ENCODE assay signal across 23 mouse cellular contexts in the genomic region with DNA sequence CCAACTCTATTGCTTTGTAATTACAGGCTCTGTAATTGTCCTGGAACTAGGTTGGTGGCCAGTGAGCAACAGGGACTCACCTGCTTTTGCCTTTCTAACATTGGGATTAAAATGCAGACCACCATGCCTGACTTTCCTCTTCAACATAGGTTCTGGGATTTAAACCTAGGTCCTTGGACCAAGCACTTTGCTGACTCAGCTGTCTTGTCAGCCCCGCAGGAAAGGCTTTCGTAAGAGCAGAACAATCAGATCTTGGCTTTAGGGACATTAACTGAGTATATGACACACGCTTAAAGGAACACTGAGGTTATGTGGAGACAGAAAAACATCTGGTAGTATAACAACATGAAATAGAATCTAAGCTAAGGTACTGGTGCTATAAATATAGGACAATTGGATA. TPM values are rescaled to one million over a fixed set of nuclear protein-coding genes. Genes with fewer than 3 reads are reported as not detected.
A peak's percentile ranks its signal among the peaks of the same experiment; 100 is the strongest.
DNase-seq lines count a peak whose midpoint lies in the region; TF ChIP-seq lines count a peak whose summit lies in the region.
"Had no signal": no experiment of that assay in that cellular context is flagged by ENCODE, and none has a peak within 500 bp of the region (broad histone marks: within the 10 kb centered on the region; RNA-seq: fewer than 3 reads in every experiment).

No protein-coding gene starts in this region.

- TF ChIP-seq RAD21 in CH12.LX (IDR thresholded peaks at IDR 0.05; ENCODE audit: low read depth, low read length) (no peak), MEL (IDR thresholded peaks at IDR 0.05; ENCODE audit: low read depth, low read length) (no peak)

- DNase-seq in liver, adult 2 months (ENCODE audit: extremely low read depth, low read depth, low spot score): peak; percentile 8
- DNase-seq in liver (no peak), CH12.LX (ENCODE audit: extremely low read depth) (no peak), MEL (ENCODE audit: low read depth, low spot score) (no peak)
- DNase-seq in spleen, adult 12 weeks (ENCODE audit: low spot score): no peak
- no peak for DNase-seq in embryo, embryonic 10.5 days (ENCODE audit: low spot score)
- DNase-seq: adrenal gland, adult 8-10 months; adrenal gland, postnatal 14 days; adrenal gland, postnatal 36 days; B cell, adult 2 months; cerebellum, adult 11-12 months; cerebellum, adult 2 months; cerebellum, adult 9-10 months; cerebellum, postnatal 10 days; cerebellum, postnatal 25 days; embryo, embryonic 11 days had no signal

- WGBS in liver, adult 2 months: 76% methylated on average over 3 of the region's 3 CpGs

- no peak overlapping the region for H3K9ac ChIP-seq in liver, adult 2 months (ENCODE audit: low read depth, low read length)
- H3K9ac ChIP-seq in CH12.LX (ENCODE audit: insufficient read depth, low read depth) (no peak overlapping the region), MEL (ENCODE audit: control insufficient read depth, low read depth, low read length, poor library complexity, severe bottlenecking) (no peak overlapping the region)
- H3K9ac ChIP-seq: embryonic facial prominence, embryonic 13.5 days; embryonic facial prominence, embryonic 15.5 days; forebrain, embryonic 12.5 days had no signal

- H3K4me3 ChIP-seq in liver, adult 2 months (ENCODE audit: insufficient read depth, low read depth, low read length): no peak overlapping the region
- H3K4me3 ChIP-seq in CH12.LX (replicated peaks in 1 of 3; ENCODE audit: low read depth in 2 of 3, low read length in 2 of 3, poor library complexity in 1 of 3) (no peak overlapping the region), MEL (ENCODE audit: control insufficient read depth in 1 of 2, insufficient read depth in 1 of 2, low read depth in 2 of 2, low read length in 2 of 2) (no peak overlapping the region)
- H3K4me3 ChIP-seq: embryonic facial prominence, embryonic 13.5 days; embryonic facial prominence, embryonic 15.5 days; erythroblast, embryonic 14.5 days; forebrain, embryonic 10.5 days; forebrain, embryonic 12.5 days had no signal

- H3K36me3 ChIP-seq in liver, adult 2 months (ENCODE audit: control insufficient read depth, insufficient read depth, low read length): no peaks in the 10 kb centered on the region
- H3K36me3 ChIP-seq in CH12.LX (replicated peaks in 1 of 2; ENCODE audit: control insufficient read depth in 1 of 2, insufficient read depth in 1 of 2, low read length in 1 of 2) (no peaks in the 10 kb centered on the region), MEL (ENCODE audit: control insufficient read depth in 1 of 2, insufficient read depth in 2 of 2, low read length in 2 of 2) (no peaks in the 10 kb centered on the region)
- H3K36me3 ChIP-seq: embryonic facial prominence, embryonic 13.5 days; embryonic facial prominence, embryonic 15.5 days; forebrain, embryonic 10.5 days; forebrain, embryonic 12.5 days; G1E had no signal

- dilution Hi-C loops in CH12.LX (cut with MboI; ENCODE audit: extremely low pct_ligation_motif_present, extremely low pct_unique_long_range_greater_than_20kb, low sequenced_read_pairs): no loop called here

- no peak for TF ChIP-seq CTCF in liver, adult 2 months (IDR thresholded peaks at IDR 0.05; ENCODE audit: low read depth, low read length)
- TF ChIP-seq CTCF in CH12.LX (conservative IDR thresholded peaks at IDR 0.05 in 1 of 2, IDR thresholded peaks at IDR 0.05 in 1 of 2; ENCODE audit: low read depth in 2 of 2, low read length in 2 of 2) (no peak), MEL (IDR thresholded peaks at IDR 0.05 in 2 of 3, conservative IDR thresholded peaks at IDR 0.05 in 1 of 3; ENCODE audit: control insufficient read depth in 1 of 3, insufficient read depth in 1 of 3, low read depth in 2 of 3, low read length in 3 of 3, poor library complexity in 1 of 3, severe bottlenecking in 1 of 3) (no peak)

- H3K4me2 ChIP-seq in CH12.LX (ENCODE audit: insufficient read depth, low read depth, poor library complexity, severe bottlenecking): no peak overlapping the region
- H3K4me2 ChIP-seq: embryonic facial prominence, embryonic 13.5 days; embryonic facial prominence, embryonic 15.5 days; forebrain, embryonic 12.5 days had no signal

- H3K79me2 ChIP-seq in liver, adult 2 months (ENCODE audit: control insufficient read depth, insufficient read depth, low read length): no peaks in the 10 kb centered on the region
- H3K79me2 ChIP-seq in CH12.LX (replicated peaks; ENCODE audit: control insufficient read depth, extremely low read depth, insufficient read depth, poor library complexity, severe bottlenecking) (no peaks in the 10 kb centered on the region), MEL (ENCODE audit: control insufficient read depth, insufficient read depth, low read length, poor library complexity) (no peaks in the 10 kb centered on the region)

- H3K27ac ChIP-seq in liver, adult 2 months (replicated peaks; ENCODE audit: insufficient read depth, low read depth, low read length): no peak overlapping the region
- H3K27ac ChIP-seq in CH12.LX (ENCODE audit: insufficient read depth, low read depth) (no peak overlapping the region), MEL (ENCODE audit: control insufficient read depth, low read depth, low read length) (no peak overlapping the region)
- H3K27ac ChIP-seq: embryonic facial prominence, embryonic 13.5 days; embryonic facial prominence, embryonic 15.5 days; forebrain, embryonic 10.5 days; forebrain, embryonic 12.5 days had no signal

- H3K27me3 ChIP-seq in liver, adult 2 months (ENCODE audit: control insufficient read depth, insufficient read depth, low read length): no peaks in the 10 kb centered on the region
- H3K27me3 ChIP-seq in CH12.LX (replicated peaks) (no peaks in the 10 kb centered on the region), MEL (ENCODE audit: control insufficient read depth in 1 of 2, insufficient read depth in 2 of 2, low read length in 2 of 2) (no peaks in the 10 kb centered on the region)
- H3K27me3 ChIP-seq: embryonic facial prominence, embryonic 13.5 days; embryonic facial prominence, embryonic 15.5 days; forebrain, embryonic 12.5 days had no signal

- TF ChIP-seq EP300 in CH12.LX (IDR thresholded peaks at IDR 0.05; ENCODE audit: low read length) (no peak), MEL (IDR thresholded peaks at IDR 0.05; ENCODE audit: low read depth in 1 of 2, low read length in 2 of 2) (no peak)

- H3K9me3 ChIP-seq in CH12.LX (replicated peaks; ENCODE audit: low read length) (no peaks in the 10 kb centered on the region), MEL (replicated peaks; ENCODE audit: insufficient read depth, low read length) (no peaks in the 10 kb centered on the region)
- H3K9me3 ChIP-seq: embryonic facial prominence, embryonic 13.5 days; embryonic facial prominence, embryonic 15.5 days; forebrain, embryonic 10.5 days; forebrain, embryonic 12.5 days; G1E had no signal

- no peak for TF ChIP-seq POLR2A in liver, adult 2 months (IDR thresholded peaks at IDR 0.05; ENCODE audit: extremely low read depth, insufficient read depth, low read length)
- TF ChIP-seq POLR2A in CH12.LX (IDR thresholded peaks at IDR 0.05; ENCODE audit: low read depth, low read length) (no peak), MEL (IDR thresholded peaks at IDR 0.05; ENCODE audit: control insufficient read depth in 1 of 2, insufficient read depth in 1 of 2, low read depth in 1 of 2, low read length in 2 of 2, poor library complexity in 1 of 2) (no peak)

- in situ Hi-C loops in CH12.LX (cut with MboI; ENCODE audit: low pct_ligation_motif_present, low pct_unique_long_range_greater_than_20kb, low sequenced_read_pairs): no loop called here

- H3K4me1 ChIP-seq in liver, adult 2 months (ENCODE audit: control insufficient read depth, insufficient read depth, low read length): no peaks in the 10 kb centered on the region
- no peaks in the 10 kb centered on the region for H3K4me1 ChIP-seq in CH12.LX (ENCODE audit: control insufficient read depth in 1 of 2, insufficient read depth in 2 of 2)
- no peaks in the 10 kb centered on the region for H3K4me1 ChIP-seq in MEL (ENCODE audit: control insufficient read depth in 1 of 2, insufficient read depth in 2 of 2, low read length in 2 of 2)
- H3K4me1 ChIP-seq: embryonic facial prominence, embryonic 13.5 days; embryonic facial prominence, embryonic 15.5 days; forebrain, embryonic 10.5 days; forebrain, embryonic 12.5 days had no signal

TF ChIP-seq in CH12.LX, 34 proteins besides CTCF, POLR2A, EP300 and RAD21:
- TF ChIP-seq GABPA (IDR thresholded peaks at IDR 0.05; ENCODE audit: insufficient replicate concordance, low read depth, low read length): no peak
- peak; percentile 81 for TF ChIP-seq MAFK (IDR thresholded peaks at IDR 0.05; ENCODE audit: insufficient replicate concordance, low read length)
- no peak for TF ChIP-seq CHD2 (IDR thresholded peaks at IDR 0.05; ENCODE audit: low read length)

TF ChIP-seq in MEL, 35 proteins besides CTCF, POLR2A, EP300 and RAD21:
- peak; percentile 83 for TF ChIP-seq MAFK (IDR thresholded peaks at IDR 0.05; ENCODE audit: borderline replicate concordance, low read depth, low read length)
- TF ChIP-seq MAX (IDR thresholded peaks at IDR 0.05; ENCODE audit: low read length): no peak

RNA-seq across cellular contexts. Expression of gene Gng10, which starts 23.0 kb away (rescaled TPM):
- 10.1 and 14.7 TPM in 2 replicates for total RNA-seq in liver, adult 2 months (2014; rRNA removed)
- polyA plus RNA-seq in liver, adult 2 months (2012; rRNA removed): 5.5 and 6.0 TPM in 2 replicates
- total RNA-seq in CH12.LX (2012; rRNA removed) (55.6 and 68.0 TPM in 2 replicates), CH12.LX (2014; rRNA removed) (189 and 210 TPM in 2 replicates), MEL (2012; rRNA removed) (54.0 and 59.1 TPM in 2 replicates)
- polyA plus RNA-seq in CH12.LX (2012; ENCODE audit: insufficient read length, low read depth) (78.6 and 95.5 TPM in 2 replicates), MEL (2012; ENCODE audit: insufficient read depth in 1 of 2, insufficient read length in 2 of 2, low read depth in 1 of 2, low replicate concordance in 2 of 2, missing spikeins in 1 of 2) (10 to 100 TPM in 1 of 2 experiments, not detected in 1; 51.2 TPM)

RNA-seq across cellular contexts. Expression of gene Gm20503, which starts 54.9 kb away (rescaled TPM):
- 0.60 TPM in 1 of 2 replicates, not detected in the other for total RNA-seq in liver, adult 2 months (2014; rRNA removed)
- not detected in 2 replicates for polyA plus RNA-seq in liver, adult 2 months (2012; rRNA removed)
- 0.13 TPM in 1 of 2 replicates, not detected in the other for total RNA-seq in CH12.LX (2012; rRNA removed)
- total RNA-seq in CH12.LX (2014; rRNA removed): not detected in 2 replicates
- 0.70 TPM in 1 of 2 replicates, not detected in the other for polyA plus RNA-seq in CH12.LX (2012; ENCODE audit: insufficient read length, low read depth)
- not detected in 2 replicates for total RNA-seq in MEL (2012; rRNA removed)
- polyA plus RNA-seq in MEL (2012; ENCODE audit: insufficient read depth in 1 of 2, insufficient read length in 2 of 2, low read depth in 1 of 2, low replicate concordance in 2 of 2, missing spikeins in 1 of 2): 1 to 10 TPM in 1 of 2 experiments, not detected in 1; 3.3 TPM
- total RNA-seq: G1E had no signal
- polyA plus RNA-seq: CD4-positive, CD25-positive, alpha-beta regulatory T cell, adult 4 months; cerebellum, adult 2 months; erythroblast, embryonic 14.5 days; G1E had no signal
